Mouse (Mus musculus) CH12.LX (cell line): Measurements from ENCODE around the gene Banf1.

Experiments used
- BHLHE40 ChIP-seq: IDR thresholded peaks from 2 replicates; pipeline ENCODE4 v1.6.1; 2011; ENCODE audit warnings: mild to moderate bottlenecking, low read depth, low read length, improper control_type of control experiment
- CTCF ChIP-seq, 2 experiments: IDR thresholded peaks in 1 of 2; conservative IDR thresholded peaks in 1 of 2; 2 replicates each; pipeline ENCODE4 v1.5.1; 2011 to 2012; ENCODE audit warnings: low read depth in 2 of 2, low read length in 2 of 2, improper control_type of control experiment in 1 of 2, inconsistent platforms in 1 of 2, mild to moderate bottlenecking in 1 of 2, moderate library complexity in 1 of 2
- ELF1 ChIP-seq: IDR thresholded peaks from 2 replicates; pipeline ENCODE4 v1.6.1; 2014; ENCODE audit warnings: low read depth, mild to moderate bottlenecking, inconsistent platforms, low read length, improper control_type of control experiment
- EP300 ChIP-seq: IDR thresholded peaks from 2 replicates; pipeline ENCODE4 v1.6.1; 2011; ENCODE audit warnings: low read length, improper control_type of control experiment
- IRF4 ChIP-seq: IDR thresholded peaks from 2 replicates; pipeline ENCODE4 v1.6.1; 2014; ENCODE audit warnings: low read depth, mild to moderate bottlenecking, inconsistent platforms, low read length, improper control_type of control experiment
- MAX ChIP-seq: IDR thresholded peaks from 2 replicates; pipeline ENCODE4 v1.6.1; 2011; ENCODE audit warnings: low read length, improper control_type of control experiment
- MYC ChIP-seq: IDR thresholded peaks from 2 replicates; pipeline ENCODE4 v1.6.1; 2011; ENCODE audit warnings: low read depth, mild to moderate bottlenecking, improper control_type of control experiment, low read length
- POLR2A ChIP-seq: IDR thresholded peaks from 2 replicates; pipeline ENCODE4 v1.6.1; 2011; ENCODE audit warnings: low read depth, mild to moderate bottlenecking, improper control_type of control experiment, low read length
- UBTF ChIP-seq: IDR thresholded peaks from 2 replicates; pipeline ENCODE4 v1.6.1; 2012; ENCODE audit warnings: low read depth, mild to moderate bottlenecking, inconsistent platforms, low read length, improper control_type of control experiment, moderate library complexity
- USF2 ChIP-seq: conservative IDR thresholded peaks from 2 replicates; pipeline ENCODE4 v1.6.1; 2011; ENCODE audit warnings: low read depth, low read length, improper control_type of control experiment
- ZNF384 ChIP-seq: IDR thresholded peaks from 2 replicates; pipeline ENCODE4 v1.6.1; 2012; ENCODE audit warnings: low read depth, low read length, improper control_type of control experiment, inconsistent platforms

DNA sequence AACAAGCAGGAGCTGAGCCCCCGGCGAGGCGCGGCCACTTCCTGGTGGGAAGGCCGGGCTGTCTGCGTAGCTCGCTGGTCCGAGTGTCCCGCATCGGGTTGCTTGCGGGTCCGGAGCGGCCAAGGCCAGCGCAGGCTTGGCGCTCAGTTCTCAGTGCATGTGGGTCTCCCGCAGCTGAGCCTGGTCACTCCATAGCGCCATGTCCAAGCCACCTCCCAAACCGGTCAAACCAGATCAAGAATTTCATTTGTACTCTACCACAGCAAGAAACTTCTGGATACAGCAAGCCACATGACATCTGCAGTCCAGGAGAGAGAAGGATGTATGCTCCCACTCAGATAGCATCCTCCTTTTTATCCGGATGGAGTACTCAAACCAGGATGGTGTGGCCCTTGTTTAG lies 39.0 kb downstream of the Banf1 start:
- TF ChIP-seq MAX (no peak), ELF1 (no peak), USF2 (no peak), POLR2A (no peak), ZNF384 (no peak), BHLHE40 (no peak), MYC (no peak), CTCF (conservative IDR thresholded peaks at IDR 0.05 in 1 of 2, IDR thresholded peaks at IDR 0.05 in 1 of 2; ENCODE audit: low read depth in 2 of 2, low read length in 2 of 2) (no peak), EP300 (no peak), IRF4 (no peak), UBTF (no peak)
